Mouse (Mus musculus) regulatory T cell (primary cell): ENCODE measurements around the gene Serpinf2.

Experiments used
- in situ Hi-C: fragments of 300-600 bp; cut with MboI, MseI; formaldehyde crosslinking; loops from one replicate; pipeline ENCODE4 v1.15.1; 2025; ENCODE audit warnings: high pct_unique_total_duplicates

Gene Serpinf2

GRCm38 (mm10) chr11:75439363-75439762 lies at the start of gene Serpinf2:
Serpinf2 (minus strand) TSS chr11:75439591.
- in situ Hi-C loops, result no loop called here

GRCm38 (mm10) chr11:75487496-75487895 lies 48.1 kb upstream of the Serpinf2 start:
- in situ Hi-C loops, result no loop called here

- in situ Hi-C loops, result no loop called here
These were observed 47.4 kb upstream of the Serpinf2 start, which contains the start of gene Prpf8 for GRCm38 (mm10) chr11:75486601-75487285. Prpf8 (plus strand) TSS chr11:75486816.

GRCm38 (mm10) chr11:75486192-75486591 lies 46.8 kb upstream of the Serpinf2 start:
- in situ Hi-C loops, result no loop called here

- in situ Hi-C loops, result no loop called here
These were observed 34.0 kb upstream of the Serpinf2 start for GRCm38 (mm10) chr11:75473376-75473775.

- in situ Hi-C loops, result no loop called here
These were observed 33.2 kb upstream of the Serpinf2 start for GRCm38 (mm10) chr11:75472469-75473081.

GRCm38 (mm10) chr11:75470675-75471074 lies 31.3 kb upstream of the Serpinf2 start:
- in situ Hi-C loops, result no loop called here

- in situ Hi-C loops, result no loop called here
These were observed 29.9 kb upstream of the Serpinf2 start for GRCm38 (mm10) chr11:75469261-75469660.

GRCm38 (mm10) chr11:75468410-75468809 lies 29.0 kb upstream of the Serpinf2 start:
- in situ Hi-C loops, result no loop called here

- in situ Hi-C loops, result no loop called here
These were observed 28.3 kb upstream of the Serpinf2 start for GRCm38 (mm10) chr11:75467512-75468215.

- in situ Hi-C loops, result no loop called here
These were observed 27.5 kb upstream of the Serpinf2 start for GRCm38 (mm10) chr11:75466731-75467505.

GRCm38 (mm10) chr11:75465051-75465450 lies 25.7 kb upstream of the Serpinf2 start:
- in situ Hi-C loops, result no loop called here

GRCm38 (mm10) chr11:75464417-75464816 lies 25.0 kb upstream of the Serpinf2 start:
- in situ Hi-C loops, result no loop called here

- in situ Hi-C loops, result no loop called here
These were observed 24.2 kb upstream of the Serpinf2 start for GRCm38 (mm10) chr11:75463624-75464023.

- in situ Hi-C loops, result no loop called here
These were observed 23.5 kb upstream of the Serpinf2 start for GRCm38 (mm10) chr11:75462865-75463336.

- in situ Hi-C loops, result no loop called here
These were observed 22.9 kb upstream of the Serpinf2 start for GRCm38 (mm10) chr11:75462253-75462783.

- in situ Hi-C loops, result no loop called here
These were observed 22.4 kb upstream of the Serpinf2 start for GRCm38 (mm10) chr11:75461743-75462252.

GRCm38 (mm10) chr11:75460844-75461742 lies 21.7 kb upstream of the Serpinf2 start, which contains the start of gene Tlcd2:
Tlcd2 (plus strand) TSS chr11:75461715.
- in situ Hi-C loops, result no loop called here

GRCm38 (mm10) chr11:75460103-75460843 lies 20.9 kb upstream of the Serpinf2 start:
- in situ Hi-C loops, result no loop called here
